Comparison of ENCODE assay signal across 28 mouse cellular contexts in genomic region chr13:108686807-108687206, GRCm38 (mm10).
DNase-seq lines count a peak whose midpoint lies in the region; ATAC-seq and TF ChIP-seq lines count a peak whose summit lies in the region.
"Had no signal": no experiment of that assay in that cellular context is flagged by ENCODE, and none has a peak within 500 bp of the region (broad histone marks: within the 10 kb centered on the region; RNA-seq: fewer than 3 reads in every experiment).

No protein-coding gene starts in this region.

- peaks cover 11% of the 10 kb centered on the region; the same call in 1 of the 2 replicates for H3K4me1 ChIP-seq in heart, embryonic 16.5 days (ENCODE audit: control insufficient read depth, insufficient read depth, low read length)
- no peaks in the 10 kb centered on the region for H3K4me1 ChIP-seq in heart, adult 2 months (ENCODE audit: control insufficient read depth, insufficient read depth, low read length)
- H3K4me1 ChIP-seq in midbrain, postnatal 0 days (ENCODE audit: insufficient read depth, low read length): no peaks in the 10 kb centered on the region
- H3K4me1 ChIP-seq in lung, postnatal 0 days (ENCODE audit: insufficient read depth, low read depth, low read length): no peaks in the 10 kb centered on the region
- H3K4me1 ChIP-seq: embryonic facial prominence, embryonic 15.5 days; forebrain, embryonic 15.5 days; limb, embryonic 15.5 days; liver, embryonic 15.5 days; midbrain, embryonic 12.5 days; neural tube, embryonic 12.5 days; stomach, embryonic 15.5 days had no signal

- 70% methylated on average over 4 of the region's 4 CpGs for WGBS in heart, embryonic 16.5 days
- WGBS in heart, adult 2 months: 53% methylated on average over 4 of the region's 4 CpGs
- 86% methylated on average over 4 of the region's 4 CpGs for WGBS in midbrain, postnatal 0 days
- 52% methylated on average over 4 of the region's 4 CpGs for WGBS in lung, postnatal 0 days

- H3K4me3 ChIP-seq in heart, embryonic 16.5 days (ENCODE audit: low read length): no peak overlapping the region
- no peak overlapping the region for H3K4me3 ChIP-seq in heart, adult 2 months
- no peak overlapping the region for H3K4me3 ChIP-seq in midbrain, postnatal 0 days (ENCODE audit: low read depth, low read length)
- H3K4me3 ChIP-seq in lung, postnatal 0 days (ENCODE audit: low read depth, low read length): no peak overlapping the region
- H3K4me3 ChIP-seq: embryonic facial prominence, embryonic 15.5 days; forebrain, embryonic 15.5 days; heart, embryonic 13.5 days; limb, embryonic 15.5 days; liver, embryonic 15.5 days; midbrain, embryonic 12.5 days; neural tube, embryonic 12.5 days; stomach, embryonic 15.5 days had no signal

- no peak overlapping the region for H3K4me2 ChIP-seq in heart, embryonic 16.5 days (ENCODE audit: low read depth, low read length)
- H3K4me2 ChIP-seq in midbrain, postnatal 0 days (ENCODE audit: low read depth, low read length, poor library complexity, severe bottlenecking): no peak overlapping the region
- no peak overlapping the region for H3K4me2 ChIP-seq in lung, postnatal 0 days (replicated peaks; ENCODE audit: low read depth, low read length)
- H3K4me2 ChIP-seq: embryonic facial prominence, embryonic 15.5 days; forebrain, embryonic 15.5 days; limb, embryonic 15.5 days; liver, embryonic 15.5 days; midbrain, embryonic 12.5 days; neural tube, embryonic 12.5 days; stomach, embryonic 15.5 days had no signal

- TF ChIP-seq POLR2A in heart, adult 2 months (IDR thresholded peaks at IDR 0.05; ENCODE audit: insufficient read depth, low read depth, low read length): no peak

- H3K36me3 ChIP-seq in heart, embryonic 16.5 days (ENCODE audit: control insufficient read depth, insufficient read depth): no peaks in the 10 kb centered on the region
- H3K36me3 ChIP-seq in heart, adult 2 months (ENCODE audit: control insufficient read depth, insufficient read depth, low read length): no peaks in the 10 kb centered on the region; the same call in 1 of the 2 replicates
- no peaks in the 10 kb centered on the region for H3K36me3 ChIP-seq in midbrain, postnatal 0 days (ENCODE audit: insufficient read depth, low read length)
- H3K36me3 ChIP-seq in lung, postnatal 0 days (ENCODE audit: insufficient read depth, low read length): no peaks in the 10 kb centered on the region
- H3K36me3 ChIP-seq: embryonic facial prominence, embryonic 15.5 days; forebrain, embryonic 15.5 days; heart, embryonic 13.5 days; limb, embryonic 15.5 days; liver, embryonic 15.5 days; midbrain, embryonic 12.5 days; neural tube, embryonic 12.5 days; stomach, embryonic 15.5 days had no signal

- no peak for TF ChIP-seq EP300 in heart, adult 2 months (IDR thresholded peaks at IDR 0.05; ENCODE audit: insufficient read depth, low read depth, low read length)
- TF ChIP-seq EP300 in lung, postnatal 0 days (IDR thresholded peaks at IDR 0.05): no peak

- no peak for TF ChIP-seq CTCF in heart, adult 2 months (IDR thresholded peaks at IDR 0.05)
- no peak for TF ChIP-seq CTCF in midbrain, postnatal 0 days (IDR thresholded peaks at IDR 0.05)
- TF ChIP-seq CTCF in lung, postnatal 0 days (IDR thresholded peaks at IDR 0.05): no peak

- no peaks in the 10 kb centered on the region for H3K9me3 ChIP-seq in heart, embryonic 16.5 days (replicated peaks; ENCODE audit: control insufficient read depth, low read length)
- H3K9me3 ChIP-seq in midbrain, postnatal 0 days (ENCODE audit: low read length): no peaks in the 10 kb centered on the region
- no peaks in the 10 kb centered on the region for H3K9me3 ChIP-seq in lung, postnatal 0 days (ENCODE audit: low read length)
- H3K9me3 ChIP-seq: embryonic facial prominence, embryonic 15.5 days; forebrain, embryonic 15.5 days; heart, embryonic 13.5 days; limb, embryonic 15.5 days; liver, embryonic 15.5 days; midbrain, embryonic 12.5 days; neural tube, embryonic 12.5 days; stomach, embryonic 15.5 days had no signal

- intact Hi-C loops in heart, adult 2 months (cut with DNase I): no loop called here

- H3K27ac ChIP-seq in heart, embryonic 16.5 days (ENCODE audit: low read length): peak overlapping the region; percentile 2; the same call in 1 of the 2 replicates
- H3K27ac ChIP-seq in heart, adult 2 months: no peak overlapping the region
- H3K27ac ChIP-seq in midbrain, postnatal 0 days (ENCODE audit: low read depth, low read length): no peak overlapping the region
- no peak overlapping the region for H3K27ac ChIP-seq in lung, postnatal 0 days (ENCODE audit: low read length)
- H3K27ac ChIP-seq: embryonic facial prominence, embryonic 15.5 days; forebrain, embryonic 15.5 days; heart, embryonic 13.5 days; hindbrain, postnatal 0 days; limb, embryonic 15.5 days; liver, embryonic 15.5 days; macrophage; midbrain, embryonic 12.5 days; neural tube, embryonic 12.5 days; stomach, embryonic 15.5 days had no signal

- no peaks in the 10 kb centered on the region for H3K27me3 ChIP-seq in heart, embryonic 16.5 days (ENCODE audit: control insufficient read depth, insufficient read depth, low read length)
- no peaks in the 10 kb centered on the region for H3K27me3 ChIP-seq in heart, adult 2 months (ENCODE audit: control insufficient read depth, insufficient read depth, low read length)
- H3K27me3 ChIP-seq in midbrain, postnatal 0 days (ENCODE audit: insufficient read depth, low read length): no peaks in the 10 kb centered on the region
- no peaks in the 10 kb centered on the region for H3K27me3 ChIP-seq in lung, postnatal 0 days (replicated peaks; ENCODE audit: insufficient read depth, low read length)
- H3K27me3 ChIP-seq: embryonic facial prominence, embryonic 15.5 days; forebrain, embryonic 15.5 days; heart, embryonic 13.5 days; limb, embryonic 15.5 days; liver, embryonic 15.5 days; midbrain, embryonic 12.5 days; neural tube, embryonic 12.5 days; stomach, embryonic 15.5 days had no signal

- H3K9ac ChIP-seq in heart, embryonic 16.5 days (ENCODE audit: low read length): no peak overlapping the region
- no peak overlapping the region for H3K9ac ChIP-seq in heart, adult 2 months (ENCODE audit: low read depth, low read length)
- no peak overlapping the region for H3K9ac ChIP-seq in midbrain, postnatal 0 days (replicated peaks; ENCODE audit: low read length, poor library complexity, severe bottlenecking)
- H3K9ac ChIP-seq in lung, postnatal 0 days (replicated peaks; ENCODE audit: low read depth): no peak overlapping the region
- H3K9ac ChIP-seq: embryonic facial prominence, embryonic 15.5 days; forebrain, embryonic 15.5 days; heart, embryonic 13.5 days; limb, embryonic 15.5 days; liver, embryonic 15.5 days; midbrain, embryonic 12.5 days; neural tube, embryonic 12.5 days; stomach, embryonic 15.5 days had no signal

- no peak for DNase-seq in heart, adult 2 months
- peak; percentile 1 for DNase-seq in A20 (ENCODE audit: low read depth, low spot score)
- no peak for DNase-seq in midbrain, postnatal 0 days (ENCODE audit: low spot score)
- DNase-seq in lung, postnatal 0 days (ENCODE audit: low spot score): no peak
- no peak for DNase-seq in frontal cortex, postnatal 36 days (ENCODE audit: low spot score in 2 of 2)
- DNase-seq: adrenal gland, postnatal 14 days; cerebellum, adult 8-10 months; gastrocnemius, postnatal 10 days; heart, adult 18-20 months; heart, postnatal 36 days; kidney, postnatal 4 days; layer of hippocampus, adult 9-11 months; left cerebral cortex, postnatal 4 days; thymus, postnatal 25 days had no signal

- no peaks in the 10 kb centered on the region for H3K79me2 ChIP-seq in heart, adult 2 months (replicated peaks; ENCODE audit: control insufficient read depth, insufficient read depth, low read length)

- ATAC-seq in heart, embryonic 16.5 days (replicated peaks; ENCODE audit: extremely low read depth, insufficient read depth, low FRiP score): no peak
- peak; percentile 79 for ATAC-seq in common myeloid progenitor, adult 5-6 weeks (replicated peaks; ENCODE audit: low read depth, poor library complexity, severe bottlenecking)
- ATAC-seq in megakaryocyte progenitor cell, adult 5-6 weeks (replicated peaks; ENCODE audit: poor library complexity): peak; percentile 73
- no peak for ATAC-seq in midbrain, postnatal 0 days (ENCODE audit: low FRiP score)
- no peak for ATAC-seq in lung, postnatal 0 days
- ATAC-seq: forebrain, embryonic 15.5 days; hindbrain, postnatal 0 days; intestine, postnatal 0 days had no signal

Comparison
In these comparisons a context has a peak if more than half of its experiments do, and no peak if none do; other contexts are left out.
1. ATAC-seq: peak in common myeloid progenitor, adult 5-6 weeks (single experiment) and megakaryocyte progenitor cell, adult 5-6 weeks (single experiment); none in heart, embryonic 16.5 days (single experiment), midbrain, postnatal 0 days (single experiment) and lung, postnatal 0 days (single experiment).